Mouse (Mus musculus): ENCODE measurements at regions not wholly inside any gene's neighbourhood (a gene's known extent, or its start where the extent isn't known, plus 50 kb on each side); places are given as distances from the start of the nearest gene placed in this dataset.

- no peak for TF ChIP-seq REST (IDR thresholded peaks at IDR 0.05; ENCODE audit: insufficient read depth, insufficient read length)
- TF ChIP-seq USF1 (IDR thresholded peaks at IDR 0.05; ENCODE audit: low read depth): no peak
- no peak for TF ChIP-seq MAX (IDR thresholded peaks at IDR 0.05; ENCODE audit: low read depth)
- no peak for TF ChIP-seq POLR2A (IDR thresholded peaks at IDR 0.05; ENCODE audit: insufficient read length, low read depth)
- TF ChIP-seq MYOG (IDR thresholded peaks at IDR 0.05; ENCODE audit: control insufficient read depth in 1 of 3, insufficient read depth in 1 of 3, insufficient read length in 2 of 3, low read depth in 2 of 3): no peak
- TF ChIP-seq TCF12 (IDR thresholded peaks at IDR 0.05; ENCODE audit: insufficient read depth, poor library complexity, severe bottlenecking): no peak
- TF ChIP-seq TCF3 (IDR thresholded peaks at IDR 0.05; ENCODE audit: insufficient read length, low read depth): no peak
- no peak for TF ChIP-seq POLR2AphosphoS2 (IDR thresholded peaks at IDR 0.05; ENCODE audit: insufficient read length, low read depth)
- TF ChIP-seq SRF (IDR thresholded peaks at IDR 0.05; ENCODE audit: control insufficient read depth, insufficient read length, low read depth): no peak
- no peak for TF ChIP-seq CEBPB (IDR thresholded peaks at IDR 0.05; ENCODE audit: insufficient read depth, poor library complexity, severe bottlenecking)
- no peak for TF ChIP-seq MYOD1 (IDR thresholded peaks at IDR 0.05; ENCODE audit: control insufficient read depth in 1 of 3, insufficient read length in 2 of 3, low read depth in 2 of 3)
- TF ChIP-seq E2F4 (IDR thresholded peaks at IDR 0.05; ENCODE audit: insufficient read depth): no peak
- H3K36me3 ChIP-seq (ENCODE audit: control insufficient read depth, insufficient read depth): no peaks in the 10 kb centered on the region
- no peaks in the 10 kb centered on the region for H3K79me2 ChIP-seq (ENCODE audit: control insufficient read depth, insufficient read depth)
- no peaks in the 10 kb centered on the region for H3K27me3 ChIP-seq (ENCODE audit: control insufficient read depth, insufficient read depth, insufficient read length)
- H3K4me2 ChIP-seq (ENCODE audit: low read depth): no peak overlapping the region
- H3ac ChIP-seq (ENCODE audit: control insufficient read depth, insufficient read length): no peak overlapping the region
- no peak overlapping the region for H3K4me3 ChIP-seq
These were observed 58.9 kb downstream of the Olfr267 start for GRCm38 (mm10) chr4:58728641-58729040.

GRCm38 (mm10) chr4:58726424-58726823, 61.1 kb downstream of the Olfr267 start:
- H3K27me3 ChIP-seq (ENCODE audit: control insufficient read depth, insufficient read depth, insufficient read length): no peaks in the 10 kb centered on the region
- no peak overlapping the region for H3K4me2 ChIP-seq (ENCODE audit: low read depth)
- no peak overlapping the region for H3ac ChIP-seq (ENCODE audit: control insufficient read depth, insufficient read length)
- H3K4me3 ChIP-seq: no peak overlapping the region
- no peak for TF ChIP-seq TCF12 (IDR thresholded peaks at IDR 0.05; ENCODE audit: insufficient read depth, poor library complexity, severe bottlenecking)
- no peak for TF ChIP-seq MYOG (IDR thresholded peaks at IDR 0.05; ENCODE audit: control insufficient read depth in 1 of 3, insufficient read depth in 1 of 3, insufficient read length in 2 of 3, low read depth in 2 of 3)
- no peak for TF ChIP-seq MYOD1 (IDR thresholded peaks at IDR 0.05; ENCODE audit: control insufficient read depth in 1 of 3, insufficient read length in 2 of 3, low read depth in 2 of 3)
- no peak for TF ChIP-seq USF1 (IDR thresholded peaks at IDR 0.05; ENCODE audit: low read depth)
- TF ChIP-seq TCF3 (IDR thresholded peaks at IDR 0.05; ENCODE audit: insufficient read length, low read depth): no peak
- TF ChIP-seq MAX (IDR thresholded peaks at IDR 0.05; ENCODE audit: low read depth): no peak
- no peak for TF ChIP-seq POLR2A (IDR thresholded peaks at IDR 0.05; ENCODE audit: insufficient read length, low read depth)
- TF ChIP-seq CEBPB (IDR thresholded peaks at IDR 0.05; ENCODE audit: insufficient read depth, poor library complexity, severe bottlenecking): no peak
- TF ChIP-seq REST (IDR thresholded peaks at IDR 0.05; ENCODE audit: insufficient read depth, insufficient read length): no peak
- TF ChIP-seq POLR2AphosphoS2 (IDR thresholded peaks at IDR 0.05; ENCODE audit: insufficient read length, low read depth): no peak
- no peak for TF ChIP-seq E2F4 (IDR thresholded peaks at IDR 0.05; ENCODE audit: insufficient read depth)
- H3K79me2 ChIP-seq (ENCODE audit: control insufficient read depth, insufficient read depth): no peaks in the 10 kb centered on the region
- H3K36me3 ChIP-seq (ENCODE audit: control insufficient read depth, insufficient read depth): no peaks in the 10 kb centered on the region

GRCm38 (mm10) chr4:58722772-58723171, 64.7 kb downstream of the Olfr267 start:
- H3K27me3 ChIP-seq (ENCODE audit: control insufficient read depth, insufficient read depth, insufficient read length): no peaks in the 10 kb centered on the region
- no peak overlapping the region for H3K4me2 ChIP-seq (ENCODE audit: low read depth)
- no peaks in the 10 kb centered on the region for H3K36me3 ChIP-seq (ENCODE audit: control insufficient read depth, insufficient read depth)
- no peak overlapping the region for H3ac ChIP-seq (ENCODE audit: control insufficient read depth, insufficient read length)
- TF ChIP-seq MYOD1 (IDR thresholded peaks at IDR 0.05; ENCODE audit: control insufficient read depth in 1 of 3, insufficient read length in 2 of 3, low read depth in 2 of 3) (no peak), MAX (IDR thresholded peaks at IDR 0.05; ENCODE audit: low read depth) (no peak), TCF3 (IDR thresholded peaks at IDR 0.05; ENCODE audit: insufficient read length, low read depth) (no peak), CEBPB (IDR thresholded peaks at IDR 0.05; ENCODE audit: insufficient read depth, poor library complexity, severe bottlenecking) (no peak), POLR2A (IDR thresholded peaks at IDR 0.05; ENCODE audit: insufficient read length, low read depth) (no peak)
- no peaks in the 10 kb centered on the region for H3K79me2 ChIP-seq (ENCODE audit: control insufficient read depth, insufficient read depth)
- no peak overlapping the region for H3K4me3 ChIP-seq

GRCm38 (mm10) chr4:58720682-58721081, 66.8 kb downstream of the Olfr267 start:
- H3K79me2 ChIP-seq (ENCODE audit: control insufficient read depth, insufficient read depth): no peaks in the 10 kb centered on the region
- H3ac ChIP-seq (ENCODE audit: control insufficient read depth, insufficient read length): no peak overlapping the region
- H3K4me3 ChIP-seq: no peak overlapping the region
- TF ChIP-seq TCF12 (IDR thresholded peaks at IDR 0.05; ENCODE audit: insufficient read depth, poor library complexity, severe bottlenecking) (no peak), MAX (IDR thresholded peaks at IDR 0.05; ENCODE audit: low read depth) (no peak), USF1 (IDR thresholded peaks at IDR 0.05; ENCODE audit: low read depth) (no peak), POLR2A (IDR thresholded peaks at IDR 0.05; ENCODE audit: insufficient read length, low read depth) (no peak), REST (IDR thresholded peaks at IDR 0.05; ENCODE audit: insufficient read depth, insufficient read length) (no peak), MYOG (IDR thresholded peaks at IDR 0.05; ENCODE audit: control insufficient read depth in 1 of 3, insufficient read depth in 1 of 3, insufficient read length in 2 of 3, low read depth in 2 of 3) (no peak), CEBPB (IDR thresholded peaks at IDR 0.05; ENCODE audit: insufficient read depth, poor library complexity, severe bottlenecking) (no peak), E2F4 (IDR thresholded peaks at IDR 0.05; ENCODE audit: insufficient read depth) (no peak), POLR2AphosphoS2 (IDR thresholded peaks at IDR 0.05; ENCODE audit: insufficient read length, low read depth) (no peak)
- no peaks in the 10 kb centered on the region for H3K27me3 ChIP-seq (ENCODE audit: control insufficient read depth, insufficient read depth, insufficient read length)
- H3K36me3 ChIP-seq (ENCODE audit: control insufficient read depth, insufficient read depth): no peaks in the 10 kb centered on the region
- H3K4me2 ChIP-seq (ENCODE audit: low read depth): no peak overlapping the region

- no peak overlapping the region for H3K4me2 ChIP-seq (ENCODE audit: low read depth)
- no peak overlapping the region for H3ac ChIP-seq (ENCODE audit: control insufficient read depth, insufficient read length)
- H3K4me3 ChIP-seq: no peak overlapping the region
- H3K27me3 ChIP-seq (ENCODE audit: control insufficient read depth, insufficient read depth, insufficient read length): no peaks in the 10 kb centered on the region
- TF ChIP-seq MYOG (IDR thresholded peaks at IDR 0.05; ENCODE audit: control insufficient read depth in 1 of 3, insufficient read depth in 1 of 3, insufficient read length in 2 of 3, low read depth in 2 of 3): peak in 2 of 3 experiments; percentile 61 to 83
- no peak for TF ChIP-seq POLR2A (IDR thresholded peaks at IDR 0.05; ENCODE audit: insufficient read length, low read depth)
- TF ChIP-seq USF1 (IDR thresholded peaks at IDR 0.05; ENCODE audit: low read depth): no peak
- peak in 2 of 3 experiments; percentile 66 to 83 for TF ChIP-seq MYOD1 (IDR thresholded peaks at IDR 0.05; ENCODE audit: control insufficient read depth in 1 of 3, insufficient read length in 2 of 3, low read depth in 2 of 3)
- TF ChIP-seq TCF12 (IDR thresholded peaks at IDR 0.05; ENCODE audit: insufficient read depth, poor library complexity, severe bottlenecking): peak; percentile 67
- peak; percentile 46 for TF ChIP-seq TCF3 (IDR thresholded peaks at IDR 0.05; ENCODE audit: insufficient read length, low read depth)
- TF ChIP-seq MAX (IDR thresholded peaks at IDR 0.05; ENCODE audit: low read depth): no peak
- no peaks in the 10 kb centered on the region for H3K36me3 ChIP-seq (ENCODE audit: control insufficient read depth, insufficient read depth)
- H3K79me2 ChIP-seq (ENCODE audit: control insufficient read depth, insufficient read depth): no peaks in the 10 kb centered on the region
These were observed 71.1 kb downstream of the Olfr267 start for GRCm38 (mm10) chr4:58716426-58716825.
